Mouse (Mus musculus): ENCODE results near the gene Alpk1.
"Not testable (repeated sequence)": the region's sequence is repeated elsewhere in the genome, so short reads cannot be mapped to it uniquely, and the experiment has no call there.

The Alpk1 gene

DNA sequence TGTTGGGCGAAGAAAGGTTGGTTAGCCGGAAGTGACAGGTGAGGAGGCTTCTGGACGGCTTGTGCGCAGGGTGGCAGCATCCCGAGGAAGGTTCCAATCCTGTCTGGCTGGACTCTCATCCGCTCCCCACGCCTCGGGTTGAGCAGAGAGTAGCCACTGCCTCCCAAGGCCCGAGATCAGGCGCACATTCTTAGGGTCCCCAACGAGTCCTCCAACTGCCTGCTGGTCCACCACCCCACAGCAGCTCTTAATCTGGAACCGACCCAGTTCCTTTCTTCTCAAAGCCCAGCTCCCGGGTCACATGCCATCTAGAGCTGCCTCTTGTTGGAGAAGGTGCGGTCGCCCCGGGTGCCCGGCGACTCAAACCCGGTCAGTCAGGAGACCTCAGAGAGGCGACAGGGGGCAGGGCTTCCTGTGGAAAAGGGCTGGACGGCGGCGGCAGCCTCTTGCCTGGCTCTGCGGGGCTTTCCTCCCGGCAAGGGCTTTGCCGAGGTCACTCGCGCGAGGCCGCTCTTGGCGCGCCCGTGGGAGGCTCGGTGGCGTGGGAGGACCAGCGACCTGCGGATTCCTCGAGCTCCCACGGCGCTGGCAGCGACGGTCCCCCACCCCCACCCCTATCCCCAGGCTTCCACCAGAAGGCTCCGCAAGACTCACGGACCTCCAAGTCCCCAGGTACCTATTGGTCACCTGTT is 9.3 kb upstream of the Alpk1 start, which contains the start of gene Tifa:
Gene Tifa, plus strand, starts transcription at position 306 of the 692 bp plus-strand sequence.
- DNase-seq = peak; percentile 78

DNA sequence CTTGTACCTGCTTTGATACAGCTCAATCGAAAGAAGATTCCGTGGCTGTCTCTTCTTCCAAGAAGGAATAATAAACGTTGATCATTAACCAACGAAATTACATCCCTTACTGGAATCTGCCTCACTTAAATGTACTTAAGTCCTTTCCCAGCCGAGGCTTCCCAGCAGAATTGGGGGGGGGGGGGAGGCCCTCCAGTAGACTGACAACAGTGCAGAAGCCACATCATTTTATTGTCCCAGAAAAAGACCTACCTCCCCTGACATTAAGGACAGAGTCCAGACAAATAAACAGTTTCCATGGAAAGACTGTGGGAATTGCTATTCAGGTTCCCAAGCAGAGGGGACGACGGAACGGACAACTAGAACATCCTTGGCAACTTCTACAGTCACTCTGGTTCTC is 8.6 kb upstream of the Alpk1 start:
- DNase-seq = no peak

DNA sequence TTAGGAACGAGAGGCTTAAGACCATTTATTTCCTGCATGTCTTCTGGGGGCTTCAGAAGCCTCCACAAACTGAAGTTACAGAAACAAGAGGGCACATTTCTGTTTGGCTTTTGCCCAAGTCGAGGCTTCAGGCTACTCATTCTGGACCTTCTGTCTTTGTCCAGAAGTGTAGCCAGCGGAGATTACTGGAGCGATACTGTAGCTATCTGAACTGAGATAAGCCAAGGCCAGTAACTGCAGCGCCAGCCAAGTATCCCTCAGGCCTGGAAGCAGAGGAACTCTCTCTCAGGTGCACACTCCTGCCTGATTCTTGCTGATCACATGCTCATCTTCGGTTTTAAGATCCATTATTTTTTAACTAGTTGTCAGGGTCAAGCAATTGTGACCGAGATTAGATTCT is 7.7 kb upstream of the Alpk1 start:
- DNase-seq = no peak

DNA sequence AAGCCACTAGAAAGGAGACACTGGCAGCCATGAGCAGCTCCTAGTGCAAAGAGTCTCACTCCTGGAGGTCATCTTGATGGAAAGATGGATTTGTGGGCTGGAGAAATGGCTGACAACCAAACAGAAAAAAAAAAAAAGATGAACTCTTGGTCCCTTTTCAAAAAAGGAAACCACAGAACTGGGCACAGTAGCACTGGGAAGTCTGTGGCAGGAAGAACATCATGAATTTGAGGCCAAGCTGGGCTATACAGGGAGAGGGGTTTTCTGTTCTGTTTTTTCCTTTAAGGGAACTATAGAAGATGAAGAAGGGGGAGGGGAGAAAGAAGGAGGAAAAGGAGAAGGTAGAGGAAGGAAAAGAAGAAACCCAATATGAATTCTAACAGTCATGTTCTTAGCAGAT is 6.7 kb upstream of the Alpk1 start:
- DNase-seq = no peak

DNA sequence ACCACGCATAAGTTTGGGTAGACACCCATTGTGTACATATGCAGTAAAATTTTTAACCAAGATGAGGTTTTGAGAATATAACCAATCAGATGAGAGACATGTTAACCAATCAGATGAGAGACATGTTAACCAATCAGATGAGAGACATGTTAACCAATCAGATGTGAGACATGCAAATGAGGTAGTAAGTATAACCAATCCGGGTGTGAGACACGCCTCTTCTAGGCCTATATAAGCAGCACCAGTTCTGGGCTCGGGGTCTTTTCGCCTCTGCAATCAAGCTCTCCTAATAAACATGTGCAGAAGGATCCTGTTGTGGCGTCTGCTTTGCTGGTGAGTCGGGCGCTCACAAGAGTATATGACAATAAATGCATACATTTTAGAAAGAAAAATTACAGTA is 3.4 kb upstream of the Alpk1 start:
- not testable (repeated sequence) for DNase-seq

DNA sequence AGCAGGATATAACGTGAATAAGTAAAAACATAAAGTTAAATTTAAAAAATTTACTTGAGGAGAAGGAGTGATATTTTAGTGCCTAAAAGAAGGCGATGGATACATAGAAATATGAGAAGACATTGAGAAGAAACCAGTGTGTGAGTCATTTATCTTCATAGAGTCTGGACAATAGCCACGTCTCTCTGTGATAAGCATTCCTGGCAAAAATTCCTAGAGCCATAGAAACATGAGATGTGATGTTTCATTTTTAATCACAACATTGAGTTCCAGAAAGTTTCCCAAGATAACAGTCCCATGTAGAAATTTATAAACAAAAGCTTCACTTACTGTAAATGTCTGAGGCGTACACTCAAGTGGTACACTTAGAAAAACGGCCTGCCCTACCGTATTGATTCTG is 2.6 kb upstream of the Alpk1 start:
- DNase-seq = no peak

DNA sequence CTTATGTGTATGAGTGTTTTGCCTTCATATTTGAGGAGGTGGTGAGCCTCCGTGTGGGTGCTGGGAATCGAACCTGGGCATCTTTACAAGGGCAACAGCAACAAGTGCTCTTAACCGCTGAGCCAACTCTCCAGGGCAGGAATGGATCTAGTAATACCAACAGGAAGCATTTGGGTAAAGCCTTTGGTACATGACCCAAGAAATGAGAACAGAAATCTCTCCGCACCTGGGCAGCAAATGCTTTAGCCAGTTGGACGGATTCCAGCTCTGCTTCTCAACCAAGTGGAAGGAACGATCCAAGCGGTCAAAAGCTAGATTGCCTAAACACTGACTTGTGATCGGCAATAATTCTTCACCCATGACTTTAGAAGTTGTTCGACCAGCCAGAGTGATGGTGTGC is 594 bp upstream of the Alpk1 start:
- no peak for DNase-seq

DNA sequence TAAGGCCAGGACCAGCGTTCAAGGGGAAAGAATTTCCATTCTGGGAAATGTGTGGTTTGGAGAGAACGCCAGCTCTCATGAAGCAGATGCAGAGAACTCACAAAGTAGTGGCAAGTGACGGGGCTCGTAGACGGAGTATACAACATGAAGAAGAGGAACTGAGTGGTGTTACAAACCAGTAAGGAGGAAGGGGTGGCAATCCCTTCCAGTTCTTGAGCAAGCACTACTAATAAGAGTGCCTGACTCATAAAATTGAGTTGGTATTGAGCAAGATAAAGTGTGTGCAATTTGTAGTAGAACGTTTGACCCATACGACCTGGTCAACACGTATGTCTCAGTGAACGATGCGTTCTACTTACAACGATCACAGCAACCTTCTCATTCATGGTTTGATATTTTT is 11.2 kb downstream of the Alpk1 start:
- DNase-seq = peak; percentile 29

DNA sequence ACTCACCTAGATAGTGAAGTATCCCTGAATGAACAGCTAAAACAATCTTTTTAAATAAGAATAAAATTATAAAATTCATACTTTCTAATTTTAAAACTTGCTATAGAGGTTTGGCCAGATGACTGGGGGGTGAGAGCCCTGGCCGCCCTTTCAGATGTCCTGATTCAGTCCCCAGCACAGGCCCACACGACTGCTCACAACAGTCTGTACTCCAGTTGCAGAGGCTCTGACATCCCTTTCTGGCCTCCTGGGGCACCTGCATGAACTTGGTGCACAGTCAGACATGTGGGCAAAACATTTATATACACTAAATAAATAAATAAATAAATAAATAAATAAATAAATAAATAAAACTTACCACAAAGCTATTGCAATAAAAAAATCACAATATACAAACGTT is 14.4 kb downstream of the Alpk1 start:
- DNase-seq = no peak

DNA sequence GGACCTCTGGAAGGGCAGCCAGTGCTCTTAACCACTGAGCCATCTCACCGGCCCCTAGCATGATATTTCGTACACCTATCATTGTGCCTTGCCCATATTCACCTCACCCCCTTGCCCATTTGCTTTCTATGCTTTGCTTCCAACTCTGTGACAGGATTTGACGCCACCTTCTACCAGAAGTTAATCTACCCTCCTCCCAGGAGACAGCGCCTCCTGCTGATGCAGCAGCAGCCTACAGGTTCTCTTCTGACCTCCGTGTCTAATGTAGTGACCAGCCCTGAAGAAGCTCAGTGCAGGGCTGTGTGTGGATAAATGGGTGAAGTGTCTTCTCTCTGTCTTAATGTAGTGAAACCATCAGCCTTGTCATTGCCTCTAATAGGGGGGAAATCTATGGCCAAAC is 15.8 kb downstream of the Alpk1 start:
- DNase-seq = no peak

DNA sequence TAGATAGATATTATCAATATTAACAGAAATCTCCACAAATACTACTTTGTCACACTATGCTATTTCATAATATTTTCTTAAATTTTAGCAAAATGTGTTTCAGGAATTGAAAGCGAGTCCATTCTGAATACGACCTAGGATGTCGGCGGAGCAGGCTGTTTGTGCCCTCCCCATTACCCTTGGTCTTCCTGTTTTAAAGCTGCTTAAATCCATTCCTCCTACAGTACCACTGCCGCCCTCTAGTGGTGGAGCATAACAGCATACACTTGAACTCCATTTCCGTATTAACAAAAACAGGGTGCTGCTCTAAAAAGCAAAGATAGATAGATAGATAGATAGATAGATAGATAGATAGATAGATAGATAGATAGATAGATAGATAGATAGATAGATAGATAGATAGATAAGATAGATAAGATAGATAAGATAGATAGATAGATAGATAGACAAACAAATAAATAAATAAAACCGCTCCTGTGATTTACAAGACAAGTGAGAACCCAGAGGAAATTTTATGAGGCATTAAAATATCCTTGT is 17.2 kb downstream of the Alpk1 start:
- DNase-seq = peak; percentile 76

DNA sequence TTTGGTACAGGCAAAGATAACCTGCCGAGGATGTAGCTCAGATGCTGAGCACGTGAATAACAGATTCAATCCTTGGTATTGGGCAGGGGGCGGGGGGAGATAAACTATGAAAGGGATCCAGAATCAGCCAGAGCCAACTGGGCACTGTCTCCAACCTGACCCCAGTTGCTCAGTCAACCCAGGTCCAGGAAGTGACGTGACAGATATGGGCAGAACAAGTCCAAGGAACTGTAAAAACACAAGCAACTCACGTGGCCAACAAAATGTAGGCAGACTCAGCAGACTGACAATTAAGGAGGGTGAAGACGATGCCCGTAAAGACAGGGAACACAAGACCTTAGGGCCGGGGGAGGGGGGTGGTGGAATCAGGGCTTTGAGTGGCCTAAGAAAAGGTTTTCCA is 17.9 kb downstream of the Alpk1 start:
- DNase-seq = no peak

DNA sequence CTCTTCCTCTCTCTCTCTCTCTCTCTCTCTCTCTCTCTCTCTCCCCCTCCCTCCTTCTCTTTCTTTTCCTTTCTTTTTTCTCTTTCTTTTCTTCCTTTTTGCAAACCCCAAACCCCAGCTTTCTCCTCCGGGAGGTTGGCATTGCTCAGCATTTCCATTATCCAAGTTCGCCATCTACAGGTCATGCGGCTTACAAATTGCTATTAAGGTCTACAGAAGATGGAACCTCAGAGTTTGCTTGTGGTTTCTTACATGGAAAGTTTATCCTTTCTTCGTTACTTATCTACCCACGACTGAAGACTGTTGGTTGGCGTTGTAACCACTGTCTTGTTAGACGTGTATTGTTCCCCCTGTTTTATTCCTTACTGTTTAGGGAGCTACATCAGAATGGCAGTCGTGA is 21.1 kb downstream of the Alpk1 start:
- DNase-seq = peak; percentile 27

DNA sequence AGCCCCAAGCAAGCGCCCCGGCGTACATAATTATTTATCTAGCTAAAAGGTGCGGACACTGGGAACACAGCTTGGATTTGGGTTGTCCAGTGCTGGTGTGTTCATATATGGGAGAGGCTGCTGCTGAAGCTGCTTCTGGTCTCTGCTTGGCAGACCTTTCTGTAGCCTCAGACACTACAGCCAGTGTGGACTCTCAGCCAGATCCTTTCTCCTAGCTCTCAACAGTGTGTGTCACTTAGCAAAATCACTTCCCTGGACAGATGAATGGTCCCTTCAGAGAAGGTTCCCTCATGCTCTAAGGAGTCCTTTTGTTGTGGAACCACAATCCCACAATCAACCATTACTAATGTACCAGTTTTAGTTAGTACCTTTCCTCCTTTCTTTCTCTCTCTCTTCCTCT is 21.5 kb downstream of the Alpk1 start:
- DNase-seq = no peak

DNA sequence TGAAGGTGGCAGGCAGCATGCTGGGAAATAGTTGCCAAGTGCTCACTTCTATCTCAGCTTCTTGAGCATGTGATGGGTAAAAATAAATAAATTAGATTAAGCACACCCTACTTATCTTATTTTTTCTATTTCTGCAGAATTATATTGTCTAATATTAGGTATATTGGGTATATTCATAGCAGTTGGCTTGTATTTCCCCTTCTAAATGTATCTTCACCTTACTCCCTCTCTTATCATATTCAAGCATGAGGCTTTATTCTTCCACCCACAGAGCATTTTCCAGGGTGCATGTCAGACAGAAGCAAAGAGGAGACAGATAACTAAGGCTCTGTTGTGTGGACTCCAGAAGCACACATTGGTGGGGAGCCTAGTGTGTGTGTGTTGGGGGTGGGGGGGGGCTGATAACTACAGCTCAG is 22.4 kb downstream of the Alpk1 start:
- DNase-seq = no peak

DNA sequence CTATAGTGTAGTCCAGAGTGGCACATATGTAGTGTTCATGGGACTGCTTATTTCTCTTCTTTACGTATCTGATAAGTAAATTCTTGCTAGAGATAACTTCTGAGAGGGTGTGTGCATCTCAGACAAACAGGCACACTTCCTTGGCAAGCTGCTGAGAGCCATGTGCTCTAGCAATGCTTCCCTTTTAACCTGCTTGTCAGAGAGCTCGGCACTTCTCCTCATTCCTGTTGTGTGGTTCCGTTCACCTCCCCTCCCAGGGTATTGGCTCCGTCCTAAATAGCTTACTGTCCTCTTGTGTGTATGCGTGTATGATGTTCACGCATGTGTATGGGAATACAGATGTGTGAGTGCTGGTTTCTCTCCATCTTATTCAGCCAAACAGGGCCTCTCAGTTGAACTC is 23.9 kb downstream of the Alpk1 start:
- no peak for DNase-seq

DNA sequence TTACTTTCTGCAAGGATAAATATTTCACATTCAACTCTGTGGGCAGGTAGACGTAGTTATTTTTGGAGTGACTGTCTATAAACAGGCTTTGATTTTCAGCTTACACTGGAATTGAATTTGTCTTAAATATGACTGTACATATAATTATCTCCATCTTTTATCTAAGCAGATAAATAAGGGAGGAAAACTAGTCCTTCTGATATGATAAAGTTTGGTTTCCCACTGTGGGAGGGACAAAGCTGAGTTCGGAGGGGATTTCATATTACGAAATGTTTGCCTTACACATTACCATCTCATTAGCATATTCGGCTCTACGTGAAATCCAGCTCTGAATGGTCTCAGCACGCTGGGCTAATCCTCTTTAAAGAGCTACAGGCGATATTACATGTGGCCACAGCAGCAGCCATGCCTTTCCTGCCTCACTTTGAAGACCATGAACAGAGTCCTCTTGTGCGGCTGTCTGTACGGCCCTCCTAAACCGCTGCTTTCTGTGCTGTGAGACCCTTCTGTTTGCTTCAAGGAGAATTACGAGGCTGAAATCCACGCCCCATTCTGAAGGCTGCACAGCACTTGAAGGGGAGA is 30.3 kb downstream of the Alpk1 start:
- no peak for DNase-seq

DNA sequence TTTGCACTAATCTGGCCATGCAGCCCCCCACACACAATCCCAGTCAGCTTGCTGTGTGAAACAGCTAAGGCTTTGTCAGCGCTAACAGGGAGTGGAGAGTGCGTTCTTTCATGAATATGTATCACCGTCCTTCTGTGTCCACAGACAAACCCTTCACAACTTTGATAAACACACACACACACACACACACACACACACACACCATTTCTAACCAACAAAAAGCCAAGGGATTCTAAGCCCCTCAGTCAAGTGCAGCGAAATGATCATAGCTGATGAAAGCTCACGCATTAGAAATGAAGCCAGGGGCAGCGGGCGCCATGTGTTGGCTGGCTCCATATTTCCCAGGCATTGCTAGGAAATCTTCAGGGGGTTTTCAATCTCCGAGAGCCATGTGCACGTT is 31.1 kb downstream of the Alpk1 start:
- DNase-seq = no peak

DNA sequence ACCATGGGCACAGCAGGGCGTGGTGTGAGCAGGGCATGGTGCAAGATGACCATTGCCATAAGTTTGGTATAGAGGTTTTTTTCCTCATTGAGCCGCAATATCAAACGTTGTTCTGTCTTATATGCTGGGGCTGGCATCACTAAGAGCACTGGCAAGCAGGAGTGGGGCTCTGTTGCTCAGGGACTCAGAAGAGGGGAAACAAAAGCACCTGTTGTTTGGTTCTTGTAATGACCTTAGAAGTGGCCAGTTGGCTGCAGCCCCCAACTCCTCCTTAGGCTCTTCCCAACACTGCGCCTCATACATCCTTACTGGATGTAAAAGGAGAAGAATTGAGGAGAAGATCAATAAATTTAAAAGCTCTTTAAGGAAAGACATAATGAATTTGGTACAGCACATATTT is 31.7 kb downstream of the Alpk1 start:
- DNase-seq = no peak

DNA sequence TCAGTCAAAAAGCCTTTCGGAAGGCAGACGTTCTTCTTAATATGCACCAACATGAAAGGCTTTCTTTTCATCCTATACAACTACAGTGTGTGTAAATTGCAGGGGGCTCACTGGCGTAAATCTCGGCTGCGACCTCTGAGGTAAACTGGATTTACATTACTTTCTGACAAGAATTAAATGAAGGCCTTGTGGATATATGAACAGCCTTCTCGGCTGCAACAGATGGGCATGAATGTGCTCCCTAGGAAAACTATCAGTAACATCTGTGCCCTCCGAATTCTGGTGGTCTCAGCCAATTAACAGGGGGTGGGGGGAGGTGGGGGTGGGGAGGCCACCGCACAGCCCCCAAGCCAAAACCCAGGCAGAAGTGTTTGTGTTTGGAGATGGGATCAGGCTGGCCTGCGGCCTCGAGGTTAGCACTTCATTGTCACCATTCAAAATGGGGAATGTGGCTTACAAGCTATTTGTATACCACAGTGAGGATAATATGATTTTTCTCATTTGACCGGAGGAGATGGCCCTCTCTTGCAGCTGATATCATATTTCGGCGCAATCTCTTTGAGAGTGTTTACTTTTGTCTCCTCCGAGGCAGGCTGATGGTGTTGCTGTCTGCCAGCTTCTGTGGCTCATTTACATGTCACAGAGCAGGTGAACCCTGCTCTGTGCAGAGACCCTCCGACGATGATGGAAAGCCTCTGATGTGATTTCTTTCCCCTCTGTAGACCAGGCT is 34.3 kb downstream of the Alpk1 start:
- DNase-seq = no peak

DNA sequence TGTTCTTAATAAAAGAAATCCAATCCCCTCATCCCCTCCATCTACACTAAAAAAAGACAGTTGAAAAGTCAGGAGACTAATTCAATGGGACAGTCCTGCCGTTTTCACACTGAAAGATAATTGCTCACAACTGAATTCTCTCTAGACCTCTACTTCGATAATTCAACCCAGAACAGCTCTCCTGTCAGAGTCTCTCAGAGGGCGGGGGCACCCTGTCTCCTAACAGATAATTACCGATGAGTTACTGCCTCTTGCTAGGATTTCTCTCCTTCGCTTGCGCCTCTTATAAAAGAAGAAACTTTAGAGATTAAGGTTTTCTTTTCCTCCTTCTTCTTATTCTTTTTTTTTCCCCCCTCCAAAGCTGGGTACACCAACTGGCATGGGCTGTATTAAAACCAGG is 34.8 kb downstream of the Alpk1 start:
- no peak for DNase-seq

DNA sequence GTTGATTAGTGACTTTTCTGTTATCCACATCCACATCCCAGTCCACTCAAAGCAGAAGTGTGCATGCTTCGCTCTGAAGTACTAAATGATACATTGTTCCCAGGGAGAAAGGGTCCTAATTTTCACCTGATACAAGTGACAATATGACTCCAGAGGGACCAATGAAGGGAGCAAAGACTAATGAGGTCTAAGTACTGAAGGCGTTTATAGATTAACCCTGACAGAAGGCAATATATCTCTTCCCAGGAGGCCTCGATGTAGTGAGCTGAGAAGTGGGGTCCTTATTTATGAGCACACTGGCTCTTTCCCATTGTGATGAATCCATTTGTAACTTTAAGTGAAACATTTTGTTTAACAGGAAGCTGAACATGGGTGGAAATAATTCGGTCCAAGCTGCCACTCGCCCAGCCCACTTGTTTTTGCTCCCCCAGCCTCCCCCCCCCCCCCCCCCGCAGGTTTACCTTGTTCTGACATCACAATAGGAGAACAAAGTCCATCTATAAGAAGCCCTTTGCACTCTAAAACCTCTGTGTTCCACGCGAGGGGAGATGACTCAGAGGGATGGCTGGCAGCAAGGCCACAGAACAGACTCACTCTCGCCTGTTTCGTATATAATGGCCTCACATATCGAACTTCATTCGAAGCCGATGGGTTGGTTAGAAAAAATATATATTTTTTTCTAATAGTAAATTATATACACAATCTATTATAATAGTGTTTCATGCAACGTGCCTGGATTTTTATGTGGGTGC is 36.5 kb downstream of the Alpk1 start:
- DNase-seq = no peak

DNA sequence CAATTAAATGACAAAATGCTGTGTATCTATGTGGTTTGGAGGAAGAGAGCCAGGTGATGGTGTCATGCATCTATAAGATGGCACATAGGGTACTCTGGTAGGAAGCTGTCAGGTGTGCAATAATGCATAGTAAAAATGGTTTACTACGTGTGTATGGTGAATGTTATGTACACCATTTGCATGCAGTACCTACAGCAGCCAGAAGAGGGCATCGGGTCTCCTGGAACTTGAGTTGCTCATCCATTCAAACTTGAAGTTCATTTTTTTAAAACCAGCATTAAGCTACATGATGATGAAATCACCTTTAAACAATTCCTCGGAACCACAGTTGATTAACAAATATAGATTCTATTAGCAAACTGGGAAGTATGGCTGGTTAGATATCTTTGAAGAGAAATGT is 38.9 kb downstream of the Alpk1 start:
- no peak for DNase-seq
